Mouse (Mus musculus): ENCODE data around the gene Plscr5. TPM values are rescaled to one million over a fixed set of nuclear protein-coding genes. Genes with fewer than 3 reads are reported as not detected.

Plscr5 gene
- total RNA-seq, 1 experiment from 2014 or later: not detected

Other genes starting within 250 kb of the Plscr5 start
- gene Plscr1, start 56.8 kb downstream of the Plscr5 start, total RNA-seq (2017): 34.8 and 47.6 TPM in 2 replicates
- 2.3 and 7.8 TPM in 2 replicates for gene Plscr2, start 82.7 kb downstream of the Plscr5 start, total RNA-seq (2017)
- not detected in 2 replicates for gene 1700057G04Rik, start 116.4 kb downstream of the Plscr5 start, total RNA-seq (2017)